Mouse (Mus musculus): ENCODE results near the gene Pcsk2. TPM values are rescaled to one million over a fixed set of nuclear protein-coding genes. Genes with fewer than 3 reads are reported as not detected.

The Pcsk2 gene
- polyA plus RNA-seq, 1 experiment from 2014 or later: 0.05 TPM

GRCm38 (mm10) chr2:143864600-143864999 lies 318.6 kb downstream of the Pcsk2 start:
- Histone ChIP-seq H3K4me2 (no peak overlapping the region), H3K4me3 (no peak overlapping the region), H3K9me3 (no peaks in the 10 kb centered on the region), H3K9ac (no peak overlapping the region), H3K36me3 (no peaks in the 10 kb centered on the region), H3K27ac (replicated peaks) (no peak overlapping the region), H3K4me1 (peaks cover 20% of the 10 kb centered on the region; the same call in 1 of the 2 replicates), H3K27me3 (replicated peaks) (0 out of 2 replicates have a peak, but pooled peaks cover 2% of the 10 kb centered on the region)
- ATAC-seq (ENCODE audit: extremely low read depth, insufficient number of reproducible peaks, low FRiP score, low TSS enrichment): no peak
- 59% methylated on average over 8 of the region's 8 CpGs for WGBS

Measured in heart, embryonic 13.5 days (tissue).